Mouse (Mus musculus): ENCODE measurements at regions not wholly inside any gene's neighbourhood (a gene's known extent, or its start where the extent isn't known, plus 50 kb on each side); places are given as distances from the start of the nearest gene placed in this dataset.

DNA sequence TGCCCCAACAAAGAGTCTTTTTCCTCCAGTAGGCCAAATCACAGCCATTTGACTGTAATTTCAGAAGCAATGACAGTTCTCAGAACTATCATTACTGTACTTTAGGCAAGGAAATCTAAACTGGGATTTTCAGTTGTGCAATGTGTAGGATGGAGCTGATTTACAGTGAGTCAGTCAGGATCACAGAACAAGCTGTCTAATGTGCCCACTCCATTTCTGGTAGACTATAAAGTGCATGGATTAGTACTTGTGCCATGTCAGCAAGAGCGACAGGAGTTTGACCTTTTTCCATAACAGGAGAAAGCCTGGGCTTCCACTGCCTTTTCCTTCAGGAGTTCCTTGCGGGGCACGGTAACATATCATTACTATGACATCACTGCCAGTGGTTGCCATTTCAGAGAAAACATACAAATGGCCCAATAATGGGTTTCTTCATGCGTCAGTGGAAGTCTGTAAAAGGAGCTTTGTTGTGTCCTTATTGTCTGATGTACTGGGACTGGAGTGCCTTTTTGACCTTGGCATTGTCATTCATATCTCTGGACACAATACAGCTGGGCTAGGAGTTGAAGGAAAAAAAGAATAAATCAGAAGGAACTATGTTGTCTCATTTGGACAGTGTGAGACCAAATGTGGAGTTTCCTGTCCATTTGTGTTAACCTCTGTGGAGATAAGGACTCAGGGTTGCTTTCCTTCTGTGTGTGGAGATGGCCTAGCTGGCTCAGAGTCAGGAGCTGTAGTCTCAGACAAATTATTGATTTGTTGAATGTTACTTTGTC lies 271.5 kb upstream of the BC052040 start:
- DNase-seq (ENCODE audit: extremely low spot score) = peak; percentile 39

DNA sequence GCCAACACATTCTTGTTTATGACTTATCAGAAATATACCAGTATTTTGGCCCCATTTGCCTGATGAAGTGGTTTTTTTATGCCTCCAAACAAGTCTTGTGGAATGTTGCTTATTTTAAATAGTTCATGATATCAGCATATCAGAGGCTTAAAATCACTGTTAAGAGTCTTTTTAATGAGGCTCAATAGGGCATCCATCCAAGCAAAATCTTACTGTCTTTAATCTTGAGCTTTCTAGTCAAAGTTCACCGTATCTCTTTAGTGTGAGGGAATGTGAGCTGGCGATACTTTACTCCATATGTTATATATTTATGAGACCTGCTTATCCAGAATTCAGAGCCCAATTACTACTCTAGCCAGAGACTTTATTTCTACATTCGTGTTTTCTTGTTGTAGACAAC lies 263.0 kb upstream of the BC052040 start:
- no peak for DNase-seq (ENCODE audit: extremely low spot score)

DNA sequence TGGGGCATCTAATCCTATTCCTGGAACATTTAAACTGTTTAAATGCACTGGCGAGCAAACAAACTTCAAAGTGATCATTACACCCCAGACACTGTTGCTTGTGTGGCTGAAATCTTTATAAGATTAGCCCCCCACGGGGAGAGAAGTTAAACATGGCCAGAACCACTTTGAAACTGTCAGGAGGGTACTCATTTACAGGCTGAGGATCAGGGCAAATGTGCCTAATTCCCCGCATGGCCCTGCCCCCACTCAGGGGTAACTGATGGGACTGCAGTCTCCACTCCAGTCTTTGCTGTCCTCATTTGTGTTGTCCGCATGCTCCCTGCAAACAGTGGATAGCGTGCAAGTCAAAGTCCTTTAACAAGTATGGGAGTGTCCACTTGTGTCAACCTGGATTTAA lies 258.9 kb upstream of the BC052040 start:
- DNase-seq (ENCODE audit: extremely low spot score) = peak; percentile 31

DNA sequence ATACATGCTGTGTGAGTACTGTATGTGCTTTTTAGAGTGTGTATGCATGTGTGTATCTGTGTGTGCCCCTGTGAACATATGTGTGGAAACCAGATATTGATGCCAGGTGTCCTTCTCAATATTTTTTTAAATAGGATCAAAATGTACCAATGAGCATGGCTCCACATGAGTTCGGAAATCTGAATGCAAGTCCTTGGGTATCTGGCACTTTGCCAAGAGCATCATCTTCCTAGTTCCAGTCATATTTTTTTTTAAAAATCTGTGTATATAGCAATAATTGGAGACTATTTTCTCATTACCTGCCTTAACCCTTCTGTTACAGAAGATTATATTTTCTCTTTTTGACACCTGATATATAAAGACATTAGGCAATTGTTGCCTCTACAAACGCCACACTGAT lies 255.0 kb upstream of the BC052040 start:
- DNase-seq (ENCODE audit: extremely low spot score) = no peak

DNA sequence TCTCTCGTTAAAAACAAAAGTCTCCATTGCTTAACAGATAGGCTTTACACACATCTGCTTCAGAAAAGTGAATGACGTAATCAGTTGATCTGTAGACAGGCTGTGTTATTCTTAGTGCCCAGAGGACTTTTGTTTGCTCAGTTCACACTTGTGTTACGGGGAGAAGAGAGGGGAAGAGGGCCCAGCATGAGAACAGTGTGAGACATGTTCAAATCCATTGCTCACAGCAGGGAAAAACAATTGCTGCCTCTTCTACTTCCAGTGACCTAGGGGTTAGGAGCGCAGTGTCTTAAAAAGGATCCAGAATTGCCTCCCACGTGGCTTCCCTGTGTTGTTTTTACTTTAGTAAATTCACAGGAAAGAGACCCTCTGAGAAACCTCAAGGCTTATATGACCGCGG lies 243.3 kb upstream of the BC052040 start:
- DNase-seq (ENCODE audit: extremely low spot score) = peak; percentile 44

DNA sequence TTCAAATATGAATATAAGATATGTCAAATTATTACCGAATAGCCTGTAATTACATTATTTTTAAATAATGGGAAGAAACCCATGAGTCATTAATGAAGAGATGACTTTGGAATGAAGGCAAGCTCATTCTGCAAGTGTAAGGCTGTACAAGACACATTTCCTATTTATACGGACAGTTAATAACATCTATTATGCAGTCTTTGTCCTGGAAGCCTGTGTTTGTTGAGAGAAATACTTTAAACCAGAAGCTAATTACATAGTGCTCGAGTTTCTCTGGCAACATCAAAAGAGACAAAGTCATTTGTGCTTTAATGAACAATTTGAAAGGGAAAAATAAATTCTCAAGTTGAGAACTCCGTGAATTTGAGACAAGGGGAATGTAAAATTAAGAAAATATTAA lies 242.5 kb upstream of the BC052040 start:
- no peak for DNase-seq (ENCODE audit: extremely low spot score)

DNA sequence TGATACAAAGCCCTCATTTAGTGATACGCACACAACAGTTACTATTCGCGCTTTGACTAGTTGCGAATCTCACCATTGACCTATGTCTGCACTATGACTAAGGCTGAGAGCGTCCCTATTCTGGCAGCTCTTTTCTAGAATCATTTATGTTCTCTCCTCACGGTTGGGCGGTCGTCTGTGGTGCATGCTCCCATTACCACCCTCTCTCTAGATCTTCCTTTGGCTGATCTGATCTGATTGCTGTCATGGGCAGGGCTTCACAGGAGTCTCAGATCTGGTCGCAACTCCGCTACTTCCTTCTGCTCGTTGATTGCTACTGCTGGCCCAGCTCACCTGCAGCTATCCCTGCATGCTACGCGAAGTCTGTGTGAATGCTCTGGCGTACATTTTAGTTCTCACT lies 239.2 kb upstream of the BC052040 start:
- no peak for DNase-seq (ENCODE audit: extremely low spot score)

DNA sequence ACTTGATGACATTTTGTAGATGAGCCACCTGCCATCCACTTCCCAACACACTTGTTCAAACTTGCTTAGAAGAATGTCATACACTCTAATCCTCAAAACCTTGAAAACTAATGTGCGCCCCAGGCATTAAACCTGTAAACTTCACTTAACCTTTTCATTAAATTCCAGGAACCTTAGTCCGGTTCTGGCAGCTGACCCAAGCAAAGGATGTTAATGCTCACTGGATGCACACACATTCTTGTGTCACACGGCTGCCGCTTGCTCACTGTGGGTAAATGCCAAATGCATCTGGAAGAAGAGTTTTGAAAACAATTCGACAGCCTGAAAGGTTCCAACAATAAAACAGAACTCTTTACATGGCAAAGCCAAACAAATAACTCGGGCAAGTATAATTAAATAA lies 235.0 kb upstream of the BC052040 start:
- no peak for DNase-seq (ENCODE audit: extremely low spot score)

DNA sequence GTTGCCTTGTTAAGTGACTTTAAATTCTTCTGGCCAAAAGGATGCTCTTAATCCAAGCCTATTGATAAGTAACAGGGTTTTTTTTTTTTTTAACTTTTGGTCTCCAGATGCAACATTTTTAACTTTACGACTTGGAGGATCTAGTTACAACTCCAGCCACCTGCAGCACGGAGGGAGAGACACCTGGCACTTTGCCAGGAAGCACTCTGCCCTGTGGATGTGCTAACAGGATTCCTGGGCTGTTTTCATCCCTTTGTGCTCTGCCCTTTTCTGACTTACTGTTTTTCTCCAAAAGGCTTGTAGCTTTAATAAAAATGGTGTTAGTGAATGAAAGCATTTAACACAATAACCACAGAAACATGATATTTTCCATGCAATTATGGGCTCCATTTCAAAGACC lies 233.3 kb upstream of the BC052040 start:
- no peak for DNase-seq (ENCODE audit: extremely low spot score)

DNA sequence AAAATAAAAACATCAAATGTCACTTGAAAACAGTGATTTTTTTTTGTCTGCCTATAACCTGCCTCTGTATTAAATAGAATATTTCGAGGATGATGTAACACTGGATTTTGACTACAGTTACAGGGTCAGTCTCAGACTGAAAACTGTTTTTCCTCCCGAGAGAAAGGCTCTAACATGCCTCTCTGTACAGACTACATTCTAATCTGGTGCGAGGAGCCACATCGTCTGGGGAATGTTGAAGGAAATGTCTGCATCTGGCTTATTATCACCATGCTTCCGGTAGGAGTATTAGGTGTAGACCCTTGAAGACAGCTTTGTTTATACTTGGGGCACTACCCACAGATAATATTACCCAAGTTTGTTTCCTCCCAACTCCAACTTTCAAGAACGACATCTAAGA lies 210.4 kb upstream of the BC052040 start:
- no peak for DNase-seq (ENCODE audit: extremely low spot score)

DNA sequence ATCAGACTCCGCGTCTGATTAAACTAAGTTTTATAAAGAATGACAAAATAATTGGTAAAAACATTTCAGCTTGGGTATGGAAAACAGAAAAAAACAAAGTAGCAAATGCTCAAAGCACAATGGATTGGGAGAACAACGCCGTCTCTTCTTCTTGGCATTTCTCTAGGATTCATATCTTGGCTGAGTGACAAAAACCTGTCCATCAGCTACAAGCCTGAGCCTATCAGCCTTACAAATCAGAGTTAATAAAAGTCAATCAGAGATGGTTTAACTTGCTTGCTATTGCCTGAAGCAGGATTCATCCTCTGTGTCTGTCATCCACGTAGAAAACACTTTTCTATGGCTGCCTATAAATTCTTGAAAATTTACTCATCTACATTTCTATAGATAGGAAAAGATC lies 206.2 kb upstream of the BC052040 start:
- no peak for DNase-seq (ENCODE audit: extremely low spot score)

DNA sequence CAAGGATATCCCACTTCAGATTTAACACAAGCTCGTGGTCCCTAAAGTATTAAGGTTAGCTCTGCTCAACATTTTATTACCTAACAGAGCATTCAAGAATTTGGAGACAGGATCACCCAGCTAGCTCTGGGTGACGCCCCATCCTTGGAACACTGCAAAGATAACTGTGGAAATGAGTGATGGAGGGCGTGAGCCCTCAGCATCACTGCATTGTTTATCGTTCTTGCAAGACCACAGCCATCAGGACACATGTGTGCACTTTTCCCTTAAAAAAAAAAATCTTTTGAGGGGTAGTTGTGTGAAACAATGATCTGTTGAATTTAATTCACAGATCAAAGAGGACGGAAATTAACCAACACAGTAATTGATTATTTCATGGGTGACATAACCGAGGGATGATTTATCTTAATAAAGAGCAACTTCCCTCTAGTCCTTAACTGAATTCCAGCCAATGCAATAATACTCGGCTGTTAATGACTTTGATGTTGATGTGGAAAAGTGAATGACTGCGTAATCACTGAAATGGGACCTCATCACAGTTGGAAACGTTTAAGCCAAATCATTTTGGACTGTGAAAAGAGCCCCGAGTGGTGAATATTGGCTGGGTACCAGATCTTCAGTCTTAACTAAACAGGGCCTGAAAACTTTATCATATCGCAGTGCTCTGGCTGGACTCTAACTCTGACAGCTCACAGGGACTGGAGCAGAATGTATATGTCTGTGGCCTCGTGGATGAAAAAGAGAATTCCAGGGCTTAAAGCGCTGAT lies 196.9 kb upstream of the BC052040 start:
- DNase-seq (ENCODE audit: extremely low spot score) = no peak

DNA sequence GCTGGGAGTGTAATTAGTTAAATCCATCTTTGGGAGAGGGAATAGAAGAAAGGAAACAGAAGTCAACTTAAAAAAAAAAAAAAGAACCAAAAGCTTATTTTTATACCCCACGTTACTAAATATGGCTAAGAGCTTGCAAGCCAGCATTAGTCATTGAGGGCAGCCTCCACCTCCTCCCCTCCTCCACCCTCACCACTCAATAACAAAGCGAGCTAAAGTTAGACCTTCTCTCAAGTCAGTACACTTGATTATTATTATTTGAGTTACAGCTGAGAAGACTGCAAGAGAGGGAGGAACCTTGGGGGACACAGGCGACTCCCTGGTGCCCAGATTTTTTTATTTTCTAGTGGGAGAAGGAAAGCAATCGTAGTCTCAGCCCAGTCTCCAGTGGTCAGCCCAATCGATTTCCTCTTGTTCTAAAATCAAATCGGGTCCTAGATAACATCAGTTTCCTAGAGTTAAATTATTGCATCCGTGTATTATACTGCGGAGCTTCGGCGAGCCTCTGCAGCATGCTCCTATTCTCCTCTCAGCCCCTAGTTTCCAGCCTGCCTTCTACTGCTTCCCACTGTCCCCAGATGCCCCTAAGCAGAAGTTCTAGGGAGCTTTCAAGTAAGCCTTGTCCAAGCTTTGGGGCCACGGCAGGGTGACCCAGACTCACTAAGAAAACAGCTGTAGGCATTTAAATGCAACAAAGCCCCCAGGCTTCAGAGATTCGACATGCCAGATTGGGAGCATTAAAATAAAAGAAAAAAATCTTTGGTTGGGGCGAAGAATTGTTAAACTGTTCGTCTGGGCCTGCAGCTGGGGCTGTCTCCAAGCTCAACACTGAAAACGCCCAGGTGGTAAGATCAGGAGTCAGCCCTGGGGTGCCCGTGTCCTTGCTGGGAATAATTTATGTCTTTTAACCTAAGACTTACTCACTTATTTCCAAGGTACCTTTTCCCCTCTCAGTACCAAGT lies 196.0 kb upstream of the BC052040 start:
- no peak for DNase-seq (ENCODE audit: extremely low spot score)

DNA sequence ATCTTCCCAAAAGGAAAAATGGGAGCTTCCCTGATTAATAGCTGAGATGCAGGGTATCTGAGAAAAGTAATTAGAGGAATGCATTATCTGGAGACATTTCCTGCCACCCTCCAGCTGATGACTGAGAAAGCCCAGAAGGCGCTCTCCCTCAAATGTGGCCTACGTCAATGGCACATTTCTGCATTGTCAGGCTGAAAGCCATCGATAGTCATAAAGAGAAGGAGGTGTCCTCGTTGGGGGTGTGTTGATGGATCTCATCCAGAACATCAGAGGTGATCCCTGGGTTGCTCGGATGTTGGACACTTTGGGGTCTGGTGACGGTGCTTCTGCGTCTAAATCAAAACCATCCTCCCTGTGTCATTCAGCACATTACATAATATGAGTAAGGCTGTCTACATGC lies 189.9 kb upstream of the BC052040 start:
- peak; percentile 22 for DNase-seq (ENCODE audit: extremely low spot score)

DNA sequence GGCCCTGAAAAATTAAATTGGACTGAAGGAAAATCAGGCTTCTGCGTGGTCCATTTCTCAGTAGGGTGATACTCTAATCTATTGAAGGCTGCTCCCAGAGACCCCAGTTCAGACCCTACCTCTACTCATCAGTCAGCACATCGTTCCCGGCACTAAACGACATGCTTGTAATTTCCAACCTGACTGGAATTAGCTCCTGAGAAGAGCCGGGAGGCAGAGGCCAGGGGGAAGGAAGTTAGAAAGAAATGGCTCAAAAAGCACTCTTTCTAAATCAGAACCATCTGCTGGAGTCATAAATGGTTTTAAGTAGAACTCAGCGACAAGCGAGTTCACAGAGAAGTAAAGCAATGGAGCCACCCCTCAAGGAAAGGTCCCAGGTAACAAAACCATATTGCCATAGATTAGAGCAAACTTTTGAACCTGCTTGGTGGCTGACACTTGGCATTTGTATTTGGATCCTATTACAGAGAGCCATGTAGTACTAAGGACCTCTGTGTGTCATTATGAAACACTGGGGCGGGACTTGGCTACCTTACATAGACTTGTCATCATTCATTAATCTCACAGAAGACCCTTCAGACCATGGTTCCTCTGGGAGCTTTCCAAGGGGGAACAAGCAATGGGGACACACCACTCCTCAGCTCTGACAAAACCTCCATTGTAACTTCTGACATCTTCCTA lies 189.3 kb upstream of the BC052040 start:
- peak; percentile 32 for DNase-seq (ENCODE audit: extremely low spot score)

DNA sequence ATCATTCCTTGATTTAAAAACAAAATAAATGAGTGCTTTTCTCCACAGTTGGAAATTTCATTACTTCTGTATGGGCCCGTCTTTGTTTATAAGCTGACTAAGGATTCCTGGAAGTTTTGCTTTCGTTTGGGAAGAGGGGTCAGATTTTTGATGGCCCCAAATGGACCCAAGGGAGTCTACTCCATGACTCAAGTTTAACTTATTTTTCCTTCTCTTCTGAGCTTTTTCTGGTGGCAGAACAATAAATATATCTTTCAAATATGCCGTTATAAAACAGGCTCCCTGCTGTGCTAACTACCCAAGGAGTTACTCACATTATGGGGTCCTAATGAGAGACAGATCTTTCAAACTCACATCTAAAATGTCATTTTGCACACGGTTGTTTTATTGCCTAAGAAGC lies 187.4 kb upstream of the BC052040 start:
- DNase-seq (ENCODE audit: extremely low spot score) = peak; percentile 27

DNA sequence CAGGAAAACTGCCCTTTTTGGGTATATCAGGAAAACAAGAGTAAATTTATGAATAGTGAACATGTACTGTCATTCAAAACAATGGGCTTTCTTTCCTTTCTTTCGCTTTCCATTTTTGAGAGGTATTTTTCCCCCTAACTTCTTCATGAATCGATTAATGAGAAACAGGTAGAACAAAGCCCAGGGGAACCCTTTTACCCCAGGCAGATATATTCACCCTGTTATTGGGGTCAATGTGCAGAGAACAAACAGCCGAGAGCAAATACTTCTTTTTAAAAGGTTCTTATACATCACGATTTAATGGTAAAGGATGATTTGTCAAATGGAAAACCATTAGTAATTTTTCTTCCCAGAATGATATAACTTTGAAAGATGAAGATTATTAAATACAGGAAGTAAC lies 183.0 kb upstream of the BC052040 start:
- no peak for DNase-seq (ENCODE audit: extremely low spot score)

DNA sequence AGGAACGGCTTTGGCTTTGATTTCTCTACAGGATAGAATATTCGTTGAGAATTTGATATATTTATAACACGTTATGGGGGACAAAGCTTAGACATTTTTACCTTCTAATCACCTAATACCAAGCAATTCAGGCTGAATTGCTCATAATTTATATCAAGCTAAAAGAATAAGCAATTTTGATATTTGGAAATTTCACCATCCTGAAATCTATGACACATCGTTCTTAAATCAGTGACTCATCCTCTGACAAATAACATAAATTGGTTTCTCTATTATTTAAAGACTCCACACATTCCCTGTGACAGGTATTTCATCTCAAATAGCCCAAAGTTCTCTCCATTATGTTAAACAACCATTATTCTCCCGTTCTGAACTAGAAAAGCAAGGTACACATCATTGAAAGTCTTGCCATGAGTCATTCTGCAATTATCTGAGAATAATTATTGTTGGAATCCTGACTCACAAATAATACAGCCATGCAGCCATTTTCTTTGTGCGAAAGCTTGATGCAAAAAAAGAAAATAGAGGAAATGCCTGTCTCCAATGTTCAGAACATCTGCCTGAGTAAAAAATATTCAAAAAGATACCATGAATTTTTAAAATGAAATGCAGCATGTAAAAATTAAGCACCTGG lies 182.3 kb upstream of the BC052040 start:
- no peak for DNase-seq (ENCODE audit: extremely low spot score)

DNA sequence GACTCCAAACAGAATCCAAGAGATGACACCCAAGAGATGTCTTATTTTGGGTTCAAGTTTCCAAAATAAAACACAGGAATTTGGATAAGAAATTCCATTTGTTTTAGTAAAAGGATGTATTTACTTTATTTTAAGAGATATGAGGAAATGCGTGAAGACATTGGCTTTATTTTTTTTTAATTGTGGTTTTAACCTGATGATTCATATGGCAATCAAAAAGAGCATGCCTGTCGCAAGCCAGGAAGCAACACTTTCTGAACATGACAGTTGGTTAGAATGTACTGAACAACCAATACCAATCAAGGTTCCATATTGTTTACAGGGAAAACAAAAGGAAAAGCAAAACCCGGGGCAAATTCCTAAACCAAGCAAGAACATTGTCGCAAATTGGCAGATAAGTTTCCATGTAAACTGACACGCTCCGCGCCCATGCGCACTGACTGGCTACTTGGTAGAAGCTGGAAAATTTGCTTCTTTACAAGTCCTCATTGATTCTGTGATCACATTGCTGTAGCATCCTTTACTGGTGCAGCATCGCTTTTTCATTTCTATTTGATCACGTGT lies 181.4 kb upstream of the BC052040 start:
- DNase-seq (ENCODE audit: extremely low spot score) = no peak

DNA sequence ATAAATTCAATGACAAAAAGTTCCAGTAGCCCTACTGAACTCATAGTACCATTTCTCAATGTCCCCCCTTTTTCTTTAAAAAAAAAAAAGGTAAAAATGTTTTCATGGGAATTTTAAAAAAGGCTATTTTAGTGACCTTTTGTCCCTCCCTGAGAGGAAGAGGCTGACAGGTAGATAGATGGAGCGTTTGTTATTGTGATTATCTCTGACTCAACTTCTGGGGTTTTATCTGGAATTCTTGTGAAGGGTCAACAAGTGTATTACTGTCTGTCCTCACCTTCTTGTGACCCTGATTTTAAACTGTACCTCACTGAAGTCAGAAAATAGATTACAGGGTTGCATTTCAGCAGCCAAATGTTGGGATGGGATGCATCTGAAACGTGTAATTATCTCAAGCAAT lies 179.3 kb upstream of the BC052040 start:
- no peak for DNase-seq (ENCODE audit: extremely low spot score)

DNA sequence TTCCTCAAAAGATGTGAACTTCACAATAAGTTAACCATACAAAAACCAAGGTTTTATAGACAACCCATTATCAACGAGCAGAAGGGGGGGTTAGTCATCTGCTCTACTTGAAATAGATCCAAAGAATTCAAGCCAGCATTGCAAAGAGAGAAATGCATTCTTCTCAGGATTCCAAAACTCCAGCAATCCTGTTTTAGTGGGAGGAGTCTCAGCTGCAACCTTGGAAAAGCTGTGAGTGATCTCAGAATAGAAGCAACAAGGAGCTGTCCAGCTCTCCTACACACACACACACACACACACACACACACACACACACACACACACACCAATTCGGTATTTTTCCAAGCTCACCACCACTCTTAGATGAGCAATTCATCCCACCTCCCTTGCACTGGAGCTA lies 149.0 kb upstream of the BC052040 start:
- no peak for DNase-seq (ENCODE audit: extremely low spot score)
